Mouse (Mus musculus): ENCODE data around the gene Cenpu.

Cenpu gene

DNA sequence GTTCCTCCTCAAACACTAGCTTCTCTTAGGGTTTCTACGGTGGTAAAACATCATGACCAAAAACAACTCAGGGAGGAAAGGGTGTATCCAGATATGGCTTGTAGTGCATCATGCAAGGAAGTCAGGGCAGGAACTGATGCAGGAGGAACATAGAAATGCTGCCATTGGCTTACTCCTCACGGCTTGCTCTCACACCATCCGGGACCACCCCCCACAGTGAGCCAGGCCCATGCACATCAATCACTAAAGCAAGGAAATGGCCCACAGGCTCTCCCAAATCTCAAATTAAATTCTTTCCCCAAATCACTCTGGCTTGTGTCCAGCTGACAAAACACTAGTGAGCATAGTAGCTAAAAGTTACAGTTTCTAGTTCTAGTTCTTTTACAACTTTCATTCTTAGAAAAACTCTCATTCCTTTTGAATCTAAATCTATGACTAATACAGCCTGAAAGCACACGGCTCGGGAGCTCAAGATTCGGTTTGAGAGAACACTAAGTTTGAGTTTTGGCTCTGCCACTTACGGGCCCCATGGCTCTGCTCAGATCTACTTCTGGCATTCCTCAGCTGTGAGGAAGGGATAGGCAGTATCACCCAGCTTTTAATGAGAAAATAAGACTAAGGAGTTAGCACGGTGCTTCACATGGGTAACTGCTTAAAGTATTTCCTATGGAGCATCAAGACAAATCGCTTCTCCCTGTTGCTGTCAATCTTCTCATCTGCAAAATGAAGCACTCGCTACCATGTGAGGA, 49.3 kb downstream of the Cenpu start:
- DNase-seq: no peak

DNA sequence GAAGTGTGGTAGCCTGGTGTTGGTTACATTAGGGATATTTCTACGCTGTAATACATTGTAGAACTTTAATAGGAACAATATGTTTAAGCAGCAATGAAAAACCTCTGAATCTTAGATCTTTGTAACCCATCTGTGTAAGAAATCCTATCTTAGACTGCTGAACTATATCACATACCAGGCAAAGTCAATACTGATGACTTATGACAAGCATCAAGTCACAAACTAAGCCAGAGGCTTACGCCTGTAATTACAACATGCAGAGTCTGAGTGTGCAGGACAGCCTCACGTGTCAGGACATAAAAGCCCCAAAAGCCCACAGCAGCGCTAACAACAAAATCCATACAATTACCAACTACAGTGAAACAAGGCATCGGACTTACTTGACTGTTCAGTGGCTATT, 51.8 kb downstream of the Cenpu start:
- DNase-seq: no peak

DNA sequence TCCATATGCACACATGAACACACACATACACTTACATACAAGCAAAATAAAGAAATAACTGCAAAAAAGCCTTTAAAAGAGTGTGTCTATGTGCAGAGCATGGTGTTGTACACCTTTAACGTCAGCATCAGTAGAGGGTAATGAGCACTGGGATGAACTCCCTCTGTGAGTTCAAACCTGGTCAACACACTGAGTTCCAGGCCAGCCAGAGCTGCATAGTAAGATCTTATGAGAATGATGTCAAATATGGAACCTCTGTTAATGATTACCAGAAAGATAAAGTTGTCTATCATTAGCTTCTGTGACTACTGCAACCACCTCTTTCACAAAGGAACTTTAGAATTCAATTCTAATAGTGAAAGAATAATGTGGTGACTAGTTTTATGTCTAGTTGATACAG, 55.1 kb downstream of the Cenpu start:
- DNase-seq: no peak

DNA sequence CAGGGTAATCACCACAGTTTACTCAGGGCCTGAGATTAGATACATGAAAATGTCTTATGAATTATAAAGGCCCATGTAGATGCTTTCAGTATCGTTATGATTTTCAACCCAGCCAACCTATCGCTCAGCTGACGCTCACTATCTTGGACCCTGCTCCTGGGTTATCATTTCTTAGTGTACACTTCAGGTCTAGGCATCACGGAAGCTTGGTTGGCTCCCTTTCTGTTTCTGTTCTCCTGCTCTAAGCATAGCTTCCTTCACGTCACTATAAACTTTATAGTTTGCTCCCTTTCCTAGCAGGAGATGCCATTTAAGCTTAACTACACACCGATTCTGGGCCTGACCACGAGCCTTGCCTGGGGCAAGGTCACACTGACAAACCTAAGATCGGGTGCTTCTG, 59.7 kb downstream of the Cenpu start:
- no peak for DNase-seq

DNA sequence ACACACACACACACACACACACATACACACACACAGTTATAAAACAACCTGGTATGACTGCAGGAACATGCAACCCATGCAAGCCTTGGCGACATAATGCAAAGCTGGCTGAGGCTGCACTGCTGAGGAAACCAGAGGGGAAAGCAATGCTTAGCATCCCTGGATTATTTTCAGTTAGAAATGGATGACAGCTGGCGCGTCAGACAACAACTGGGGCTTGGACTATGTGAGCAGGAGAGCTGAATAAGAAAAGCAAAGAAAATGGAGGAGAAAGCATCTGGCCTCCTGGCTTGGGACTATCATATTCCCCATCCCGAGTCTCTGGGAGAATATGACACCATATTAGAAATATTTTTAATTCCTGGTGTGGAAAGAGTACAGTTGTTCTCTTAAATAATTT, 61.1 kb downstream of the Cenpu start:
- DNase-seq: no peak

DNA sequence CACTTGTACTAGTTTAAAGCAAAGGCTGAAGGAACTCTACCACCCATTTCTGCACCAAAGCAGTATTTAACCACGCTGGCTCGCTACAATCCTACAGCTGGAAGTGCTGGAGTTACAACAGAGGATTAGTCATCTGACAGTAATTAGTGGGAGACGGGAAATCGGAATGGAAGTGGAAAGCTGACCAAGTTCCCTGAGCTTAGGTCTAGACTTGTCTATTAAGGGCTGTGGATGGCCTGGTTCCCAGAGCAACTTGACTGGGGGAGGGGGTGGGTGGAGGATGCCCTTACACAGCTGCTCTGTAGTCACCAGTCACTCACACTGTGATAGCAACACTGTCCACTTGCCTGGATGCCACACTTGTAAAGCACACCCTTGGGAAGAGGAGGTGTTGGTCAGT, 61.5 kb downstream of the Cenpu start:
- no peak for DNase-seq

DNA sequence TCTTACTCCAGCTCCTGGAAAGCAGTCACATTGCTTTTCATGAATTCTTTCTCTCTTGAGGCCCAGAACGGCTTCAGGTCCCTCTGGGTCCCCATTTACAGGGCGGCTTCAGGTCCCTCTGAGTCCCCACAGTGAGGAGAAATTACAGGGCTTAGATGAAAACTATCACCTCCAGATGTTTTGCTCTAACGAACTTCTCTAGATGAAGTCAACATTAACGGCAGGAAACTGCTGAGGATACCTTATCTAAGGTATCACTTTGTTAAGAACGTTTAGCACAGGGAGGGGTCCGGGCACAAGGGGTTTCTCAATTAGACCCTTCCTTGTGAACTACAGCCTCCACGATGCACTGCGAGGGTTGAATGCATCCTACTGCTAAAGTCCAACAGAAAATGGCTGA, 64.1 kb downstream of the Cenpu start:
- no peak for DNase-seq

DNA sequence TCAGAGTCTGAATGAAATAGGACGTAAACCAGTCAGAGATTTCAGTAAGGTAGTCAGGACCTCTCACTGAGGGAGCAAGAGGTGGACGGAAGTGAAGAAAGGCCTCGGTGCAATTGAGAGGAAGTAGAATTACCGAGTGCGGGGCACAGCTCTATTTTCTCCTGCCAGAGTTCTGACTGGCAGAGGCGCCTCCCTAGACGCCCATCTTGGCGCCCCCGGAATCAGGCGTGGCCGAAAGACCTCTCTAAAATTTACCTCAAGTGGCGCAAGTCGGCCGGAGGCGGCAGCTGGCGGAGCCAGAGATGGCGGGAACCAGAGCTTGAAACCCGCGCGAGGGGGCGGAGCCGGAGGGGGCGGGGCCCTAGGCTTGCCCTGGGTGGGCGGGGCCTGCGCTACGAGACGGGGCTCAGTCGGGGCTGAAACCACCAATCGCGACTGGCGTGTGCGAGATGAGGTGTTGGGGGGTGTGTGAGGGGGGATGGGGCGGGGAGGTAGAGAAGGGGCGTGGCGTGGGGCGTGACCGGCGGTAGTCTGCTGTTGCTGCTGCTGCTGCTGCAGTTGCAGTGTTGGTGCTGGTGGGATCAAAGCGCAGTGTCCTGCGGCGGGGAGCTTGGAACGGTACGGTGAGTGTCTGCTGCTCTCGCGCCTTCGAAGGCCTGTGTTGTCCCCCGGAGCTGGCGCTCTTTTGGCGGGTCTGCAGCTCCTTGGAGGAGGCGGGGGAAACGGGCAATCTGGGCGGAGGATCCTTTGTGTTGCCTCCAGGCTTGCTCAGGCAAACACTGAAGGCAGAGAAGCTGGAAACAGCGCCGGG, 65.3 kb downstream of the Cenpu start, which contains the start of the genes Primpol and Casp3:
TSS of gene Primpol (minus strand) at position 334 of the 811 bp plus-strand sequence.
TSS of gene Casp3 (plus strand) at position 413 of the 811 bp plus-strand sequence.
- DNase-seq: peak; percentile 93

DNA sequence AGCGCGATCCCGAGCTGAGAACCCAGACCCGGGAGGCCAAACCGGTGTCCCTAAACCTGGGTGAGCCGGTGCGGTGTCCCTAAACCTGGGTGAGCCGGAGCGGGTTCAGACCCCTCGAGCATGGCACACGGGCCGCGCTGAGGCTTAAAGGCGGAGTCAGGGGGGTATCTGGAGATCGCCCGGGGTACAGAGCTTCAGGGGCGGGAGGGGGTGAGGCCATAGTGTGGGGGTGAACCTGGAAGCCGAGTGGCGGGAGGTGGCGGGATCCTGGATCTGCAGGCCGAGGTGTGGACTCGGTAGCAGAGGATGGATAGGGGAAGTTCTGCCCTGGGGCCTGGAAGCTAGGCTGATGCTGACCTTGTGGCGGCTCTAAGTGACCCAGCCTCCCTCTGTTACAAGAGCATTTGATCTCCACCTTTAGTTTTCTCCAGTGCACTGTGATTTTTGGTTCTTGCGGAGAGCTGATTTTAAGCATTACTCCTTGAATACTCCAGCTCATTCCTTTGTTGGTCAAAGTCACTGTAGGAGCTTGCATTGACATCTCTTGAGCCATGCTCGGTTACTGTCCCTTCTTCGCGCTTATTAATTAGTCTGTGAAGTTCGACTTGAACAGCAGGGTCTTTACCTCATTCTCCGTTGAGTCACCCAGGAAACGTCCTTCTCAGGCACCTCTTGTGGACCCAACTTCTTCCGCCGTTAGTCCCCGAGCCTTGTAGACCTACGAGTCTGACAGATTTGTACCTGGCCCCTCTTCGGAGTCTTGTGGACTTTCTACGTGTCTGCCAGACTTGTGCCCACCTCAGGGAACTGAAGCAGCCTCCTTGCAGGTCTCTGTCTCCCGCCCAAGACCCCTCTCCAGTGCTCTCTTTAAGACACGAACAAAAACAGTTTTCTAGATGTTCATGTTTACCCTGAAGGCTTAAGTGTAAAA, 66.1 kb downstream of the Cenpu start:
- peak; percentile 9 for DNase-seq

DNA sequence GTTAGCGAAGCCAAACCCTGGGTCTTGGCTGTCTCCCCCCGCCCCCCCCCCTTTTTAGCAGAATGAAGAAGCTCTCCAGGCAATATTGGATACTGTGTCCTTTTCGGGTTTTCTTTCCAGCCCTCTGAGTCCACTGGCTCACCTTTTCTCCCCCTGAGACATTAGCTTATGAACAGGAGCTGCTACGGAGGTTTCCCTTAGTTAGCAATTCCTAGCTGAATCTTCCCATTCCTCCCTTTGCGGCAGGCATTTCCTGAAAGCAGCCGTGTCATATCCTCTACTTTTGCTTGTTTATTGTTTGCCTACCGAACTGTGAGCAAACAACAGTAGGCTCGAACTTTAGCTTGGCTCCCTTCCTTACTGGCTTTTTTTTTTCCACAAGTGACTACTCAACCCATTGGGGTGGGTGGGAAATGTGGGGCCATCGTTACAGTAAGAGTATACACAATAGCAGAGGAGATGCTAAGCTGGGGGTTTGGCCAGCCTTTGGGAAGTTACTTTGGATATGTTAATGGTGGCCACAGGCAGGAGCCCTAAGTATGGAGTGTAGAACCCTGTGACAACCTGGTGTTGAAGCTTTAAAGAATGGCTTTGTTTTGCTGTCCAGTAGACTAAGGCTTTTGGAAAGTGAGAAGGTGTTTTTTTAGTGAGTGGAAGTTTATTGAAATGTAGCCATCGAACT, 67.0 kb downstream of the Cenpu start:
- DNase-seq: no peak

DNA sequence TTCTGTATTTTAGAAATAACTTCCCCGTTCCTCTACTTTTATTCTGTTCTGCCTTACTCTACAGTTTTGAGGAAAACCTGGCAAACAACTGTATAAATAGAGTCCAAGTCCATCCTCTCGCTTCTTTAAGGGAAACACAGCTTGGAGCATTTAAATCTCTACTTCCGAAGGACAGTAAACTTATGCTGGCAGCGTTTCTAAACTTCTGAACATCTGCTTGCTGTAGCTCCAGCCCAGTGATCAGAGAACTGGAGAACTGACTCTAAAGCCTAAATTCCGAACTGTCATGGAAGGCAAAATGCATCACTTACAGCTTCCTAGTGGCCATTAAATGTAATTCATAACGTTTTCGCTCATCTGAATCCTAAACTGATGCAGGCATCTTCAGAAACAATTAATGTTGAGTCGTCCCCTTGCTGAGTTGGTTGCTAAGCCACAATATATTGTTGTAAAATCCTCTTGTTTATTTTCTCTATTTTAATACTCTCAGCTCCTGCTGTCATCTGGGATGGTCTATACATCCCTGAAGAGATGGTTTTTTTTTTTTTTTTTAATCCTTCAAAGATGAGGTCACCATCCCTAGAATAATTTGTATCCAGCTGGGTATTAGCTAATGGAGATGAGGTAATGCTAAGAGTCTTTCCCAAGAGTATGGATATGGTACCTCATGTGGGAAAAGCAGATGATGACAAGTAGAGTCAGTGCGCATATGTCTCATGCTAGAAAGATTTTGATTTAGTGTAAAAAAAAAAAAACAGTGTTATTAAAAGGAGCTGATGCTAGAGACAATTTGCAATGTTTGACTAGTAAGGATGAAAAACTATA, 70.8 kb downstream of the Cenpu start:
- DNase-seq: no peak

DNA sequence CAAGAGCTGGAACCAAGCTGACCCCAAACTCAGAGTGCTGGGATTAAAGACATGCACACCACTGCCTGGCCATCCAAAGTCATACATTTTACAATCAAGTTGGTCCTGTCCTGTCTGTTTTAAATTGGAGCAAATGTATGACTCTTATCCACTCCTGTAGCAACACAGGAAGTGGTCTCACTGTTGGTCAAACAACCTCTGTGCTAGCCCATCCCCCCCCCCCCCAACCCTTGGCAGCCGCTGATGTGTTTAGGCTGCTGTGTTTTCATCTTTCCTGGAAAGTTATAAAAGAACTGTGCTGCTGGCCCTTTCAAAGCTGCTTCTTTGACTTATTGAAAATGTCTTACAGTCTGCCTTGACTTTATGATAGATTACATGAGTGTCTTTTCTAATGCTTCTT, 73.3 kb downstream of the Cenpu start:
- no peak for DNase-seq

DNA sequence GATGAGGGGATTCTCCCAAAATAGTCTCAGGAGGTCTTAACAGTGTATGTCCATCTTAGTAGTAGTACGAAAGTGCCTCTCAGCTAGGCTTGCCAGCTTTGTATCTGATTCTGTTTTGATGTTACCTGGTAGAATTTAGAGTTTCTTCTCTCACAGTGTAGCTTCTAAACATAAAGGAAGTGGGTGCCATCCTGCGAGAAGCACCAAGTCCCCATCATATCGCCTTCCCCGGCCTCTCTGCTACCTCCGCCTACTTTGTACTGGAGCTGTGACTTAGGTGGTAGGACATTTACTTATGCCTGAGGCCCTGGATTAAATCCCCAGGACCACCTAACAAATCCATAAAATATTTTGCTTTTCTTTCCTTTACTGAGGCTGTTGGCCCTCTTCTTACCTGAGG, 74.8 kb downstream of the Cenpu start:
- no peak for DNase-seq

DNA sequence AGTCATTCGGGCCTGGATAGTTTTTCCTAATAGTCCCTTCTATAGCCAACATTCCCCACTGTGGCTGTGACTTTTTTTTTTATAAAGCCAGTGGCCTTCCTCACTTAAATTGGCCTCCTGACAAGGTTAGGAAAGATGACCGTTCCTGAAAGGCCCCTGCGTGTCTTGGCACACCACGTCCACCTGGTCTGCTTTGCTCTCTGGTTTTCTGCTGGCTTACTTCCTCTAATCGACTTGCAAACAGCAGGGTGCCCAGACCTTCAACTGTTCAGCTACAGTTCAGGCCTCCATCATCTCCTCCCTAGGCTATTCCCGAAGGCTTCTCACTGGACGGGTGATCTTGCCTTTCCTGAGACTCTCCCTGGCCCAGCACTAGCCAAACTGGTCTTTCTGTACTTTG, 76.1 kb downstream of the Cenpu start:
- DNase-seq: peak; percentile 11

DNA sequence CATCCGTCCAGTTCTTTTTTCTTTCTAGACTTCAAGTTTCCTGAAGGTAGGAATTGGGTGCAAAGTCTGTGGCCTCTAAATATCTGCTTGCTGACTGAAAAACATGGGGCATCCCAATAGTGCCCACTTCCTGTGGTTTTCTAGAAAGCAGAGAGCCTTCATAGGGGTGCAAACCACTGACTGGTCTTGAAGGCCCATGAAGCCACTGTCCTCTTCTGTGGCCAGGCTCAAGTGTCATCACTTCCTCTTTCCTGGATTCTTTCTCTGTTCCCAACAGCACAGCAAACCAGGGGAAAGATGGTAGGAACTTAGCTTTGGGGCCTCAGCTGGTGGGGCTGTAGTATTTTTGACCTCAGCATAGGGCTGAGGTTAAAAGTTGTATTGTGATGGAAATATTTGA, 76.8 kb downstream of the Cenpu start:
- no peak for DNase-seq

Measured in cerebellum, adult 11-12 months (tissue).